Mouse (Mus musculus): Measurements from ENCODE around the gene Abhd17b. TPM values are rescaled to one million over a fixed set of nuclear protein-coding genes. Genes with fewer than 3 reads are reported as not detected.

Gene Abhd17b
- polyA plus RNA-seq, 1 experiment from 2014 or later = 34.8 TPM

- no peak overlapping the region for H3K4me3 ChIP-seq
- H3K36me3 ChIP-seq = no peaks in the 10 kb centered on the region
- no peaks in the 10 kb centered on the region for H3K9me3 ChIP-seq
- WGBS = 92% methylated on average over 1 of the region's 1 CpGs
- ATAC-seq (ENCODE audit: insufficient number of reproducible peaks, insufficient read depth, low FRiP score, low TSS enrichment, low read depth) = no peak
- H3K27ac ChIP-seq = no peak overlapping the region
- H3K9ac ChIP-seq = no peak overlapping the region
- H3K4me1 ChIP-seq = no peaks in the 10 kb centered on the region; the same call in 1 of the 2 replicates
- no peak overlapping the region for H3K4me2 ChIP-seq
- no peaks in the 10 kb centered on the region for H3K27me3 ChIP-seq
Observed at GRCm38 (mm10) chr19:21629030-21629429, 24.0 kb upstream of the Abhd17b start.

GRCm38 (mm10) chr19:21629501-21629900, 23.5 kb upstream of the Abhd17b start:
- Histone ChIP-seq H3K9ac (no peak overlapping the region), H3K27me3 (no peaks in the 10 kb centered on the region), H3K9me3 (no peaks in the 10 kb centered on the region), H3K36me3 (no peaks in the 10 kb centered on the region), H3K4me2 (no peak overlapping the region), H3K4me1 (no peaks in the 10 kb centered on the region; the same call in 1 of the 2 replicates), H3K4me3 (no peak overlapping the region), H3K27ac (no peak overlapping the region)
- 30% methylated on average over 1 of the region's 1 CpGs for WGBS
- ATAC-seq (ENCODE audit: insufficient number of reproducible peaks, insufficient read depth, low FRiP score, low TSS enrichment, low read depth) = no peak

GRCm38 (mm10) chr19:21630656-21631331, 22.2 kb upstream of the Abhd17b start:
- no peaks in the 10 kb centered on the region for H3K9me3 ChIP-seq
- H3K4me2 ChIP-seq = no peak overlapping the region
- H3K27ac ChIP-seq = no peak overlapping the region
- no peak overlapping the region for H3K9ac ChIP-seq
- no peak for ATAC-seq (ENCODE audit: insufficient number of reproducible peaks, insufficient read depth, low FRiP score, low TSS enrichment, low read depth)
- no peaks in the 10 kb centered on the region; the same call in 1 of the 2 replicates for H3K4me1 ChIP-seq
- H3K27me3 ChIP-seq = no peaks in the 10 kb centered on the region
- 59% methylated on average over 14 of the region's 14 CpGs for WGBS
- H3K36me3 ChIP-seq = no peaks in the 10 kb centered on the region
- H3K4me3 ChIP-seq = no peak overlapping the region

- Histone ChIP-seq H3K27me3 (no peaks in the 10 kb centered on the region), H3K4me1 (no peaks in the 10 kb centered on the region; the same call in 1 of the 2 replicates), H3K36me3 (no peaks in the 10 kb centered on the region), H3K9ac (no peak overlapping the region), H3K27ac (no peak overlapping the region), H3K9me3 (peaks cover 3% of the 10 kb centered on the region; the same call in 1 of the 2 replicates), H3K4me2 (no peak overlapping the region), H3K4me3 (no peak overlapping the region)
- ATAC-seq (ENCODE audit: insufficient number of reproducible peaks, insufficient read depth, low FRiP score, low TSS enrichment, low read depth) = no peak
- 79% methylated on average over 2 of the region's 2 CpGs for WGBS
Observed at GRCm38 (mm10) chr19:21635406-21635805, 17.6 kb upstream of the Abhd17b start.

GRCm38 (mm10) chr19:21636907-21637306, 16.1 kb upstream of the Abhd17b start:
- Histone ChIP-seq H3K4me2 (no peak overlapping the region), H3K36me3 (no peaks in the 10 kb centered on the region), H3K27me3 (no peaks in the 10 kb centered on the region), H3K9me3 (peaks cover 3% of the 10 kb centered on the region; the same call in 1 of the 2 replicates), H3K4me1 (no peaks in the 10 kb centered on the region), H3K4me3 (no peak overlapping the region), H3K9ac (no peak overlapping the region), H3K27ac (no peak overlapping the region)
- no peak for ATAC-seq (ENCODE audit: insufficient number of reproducible peaks, insufficient read depth, low FRiP score, low TSS enrichment, low read depth)
- 79% methylated on average over 3 of the region's 3 CpGs for WGBS

- H3K36me3 ChIP-seq = no peaks in the 10 kb centered on the region
- no peaks in the 10 kb centered on the region for H3K27me3 ChIP-seq
- H3K4me2 ChIP-seq = no peak overlapping the region
- no peak for ATAC-seq (ENCODE audit: insufficient number of reproducible peaks, insufficient read depth, low FRiP score, low TSS enrichment, low read depth)
- 81% methylated on average over 7 of the region's 7 CpGs for WGBS
- H3K27ac ChIP-seq = no peak overlapping the region
- H3K9ac ChIP-seq = no peak overlapping the region
- no peaks in the 10 kb centered on the region for H3K4me1 ChIP-seq
- no peak overlapping the region for H3K4me3 ChIP-seq
- H3K9me3 ChIP-seq = peaks cover 3% of the 10 kb centered on the region; the same call in 1 of the 2 replicates
Observed at GRCm38 (mm10) chr19:21637672-21638071, 15.3 kb upstream of the Abhd17b start.

GRCm38 (mm10) chr19:21643935-21644334, 9.1 kb upstream of the Abhd17b start:
- peaks cover 5% of the 10 kb centered on the region; the same call in 1 of the 2 replicates for H3K4me1 ChIP-seq
- no peak for ATAC-seq (ENCODE audit: insufficient number of reproducible peaks, insufficient read depth, low FRiP score, low TSS enrichment, low read depth)
- H3K9ac ChIP-seq = no peak overlapping the region
- no peaks in the 10 kb centered on the region for H3K9me3 ChIP-seq
- no peak overlapping the region for H3K4me2 ChIP-seq
- H3K27me3 ChIP-seq = no peaks in the 10 kb centered on the region
- no peaks in the 10 kb centered on the region for H3K36me3 ChIP-seq
- 90% methylated on average over 1 of the region's 1 CpGs for WGBS
- H3K27ac ChIP-seq = no peak overlapping the region
- H3K4me3 ChIP-seq = no peak overlapping the region

- Histone ChIP-seq H3K36me3 (no peaks in the 10 kb centered on the region), H3K27ac (no peak overlapping the region), H3K4me1 (peaks cover 5% of the 10 kb centered on the region; the same call in 1 of the 2 replicates), H3K9ac (no peak overlapping the region), H3K4me3 (no peak overlapping the region), H3K9me3 (no peaks in the 10 kb centered on the region), H3K4me2 (no peak overlapping the region), H3K27me3 (no peaks in the 10 kb centered on the region)
- 67% methylated on average over 4 of the region's 4 CpGs for WGBS
- no peak for ATAC-seq (ENCODE audit: insufficient number of reproducible peaks, insufficient read depth, low FRiP score, low TSS enrichment, low read depth)
Observed at GRCm38 (mm10) chr19:21645301-21645700, 7.7 kb upstream of the Abhd17b start.

- Histone ChIP-seq H3K4me1 (peaks cover 10% of the 10 kb centered on the region), H3K27ac (no peak overlapping the region), H3K9ac (no peak overlapping the region), H3K36me3 (no peaks in the 10 kb centered on the region), H3K9me3 (no peaks in the 10 kb centered on the region), H3K4me2 (no peak overlapping the region), H3K27me3 (no peaks in the 10 kb centered on the region), H3K4me3 (no peak overlapping the region)
- WGBS = 78% methylated on average over 6 of the region's 6 CpGs
- no peak for ATAC-seq (ENCODE audit: insufficient number of reproducible peaks, insufficient read depth, low FRiP score, low TSS enrichment, low read depth)
Observed at GRCm38 (mm10) chr19:21646142-21646541, 6.8 kb upstream of the Abhd17b start.

GRCm38 (mm10) chr19:21651664-21652063, 1.3 kb upstream of the Abhd17b start:
- Histone ChIP-seq H3K27ac (peak overlapping the region; percentile 97; the same call in 1 of the 2 replicates), H3K9ac (peak overlapping the region; percentile 91)

GRCm38 (mm10) chr19:21652285-21653171, 457 bp upstream of the Abhd17b start, which contains the start of gene 1110059E24Rik:
Gene 1110059E24Rik, minus strand, starts transcription at chr19:21652976.
- H3K9ac ChIP-seq = peak within 1 kb of the TSS; percentile 91
- H3K4me3 ChIP-seq = peak within 1 kb of the TSS; percentile 82
- peak within 1 kb of the TSS; percentile 82 for H3K4me2 ChIP-seq
- H3K4me1 ChIP-seq = peaks cover 29% of the 10 kb centered on the region
- no peaks in the 10 kb centered on the region for H3K27me3 ChIP-seq
- peak within 1 kb of the TSS; percentile 97 for H3K27ac ChIP-seq
- WGBS = 6% methylated on average over 52 of the region's 52 CpGs
- peak; percentile 100 for ATAC-seq (ENCODE audit: insufficient number of reproducible peaks, insufficient read depth, low FRiP score, low TSS enrichment, low read depth)
- no peaks in the 10 kb centered on the region for H3K9me3 ChIP-seq
- 0 out of 2 replicates have a peak, but pooled peaks cover 3% of the 10 kb centered on the region for H3K36me3 ChIP-seq

More at GRCm38 (mm10) chr19:21651664-21652063, 1.3 kb upstream of the Abhd17b start:
- no peak for ATAC-seq (ENCODE audit: insufficient number of reproducible peaks, insufficient read depth, low FRiP score, low TSS enrichment, low read depth)
- no peaks in the 10 kb centered on the region for H3K27me3 ChIP-seq
- H3K4me3 ChIP-seq = peak overlapping the region; percentile 82
- 0 out of 2 replicates have a peak, but pooled peaks cover 3% of the 10 kb centered on the region for H3K36me3 ChIP-seq
- peaks cover 32% of the 10 kb centered on the region for H3K4me1 ChIP-seq
- H3K9me3 ChIP-seq = no peaks in the 10 kb centered on the region
- H3K4me2 ChIP-seq = peak overlapping the region; percentile 82
- WGBS = 28% methylated on average over 6 of the region's 6 CpGs
